Mouse (Mus musculus) heart, adult 2 months (tissue): ENCODE measurements around the gene Tspan9.

Experiments used
- CTCF ChIP-seq: fragments of 200-600 bp; IDR thresholded peaks from 2 replicates; pipeline ENCODE4 v1.8.1; 2022; ENCODE audit warnings: antibody characterized with exemption, mild to moderate bottlenecking, moderate library complexity
- POLR2A ChIP-seq: fragments of 200-500 bp; IDR thresholded peaks from 2 replicates; pipeline ENCODE4 v1.6.1; 2011; ENCODE audit warnings: mild to moderate bottlenecking, low read depth, low read length, control low read depth; ENCODE audit not compliant: insufficient read depth

- TF ChIP-seq CTCF (no peak), POLR2A (no peak)
These were observed 35.7 kb downstream of the Tspan9 start for GRCm38 (mm10) chr6:128107698-128108097.
